Mouse (Mus musculus) heart, postnatal 10 days (tissue): Measurements from ENCODE around the gene Aig1. TPM values are rescaled to one million over a fixed set of nuclear protein-coding genes. Genes with fewer than 3 reads are reported as not detected.

Experiments used
- DNase-seq, 2 experiments: peaks; one replicate each; pipeline ENCODE4 v3.0.0; 2021
- intact Hi-C: fragments of 180-260 bp; cut with DNase I; formaldehyde crosslinking; loops from one replicate; pipeline ENCODE4 v1.15.1; 2025
- total RNA-seq, 2 experiments: library from RNA; stranded (reverse); gene quantifications; 2 replicates each; pipeline ENCODE4 v1.2.3; 2021

Aig1 gene
- total RNA-seq, 2 experiments from 2014 or later = 64.1 to 71.8 TPM

- intact Hi-C loops = no loop called here
- no peak for DNase-seq
These were observed 13.7 kb downstream of the Aig1 start for GRCm38 (mm10) chr10:13855111-13855510.

- intact Hi-C loops = no loop called here
- no peak for DNase-seq
These were observed 18.7 kb downstream of the Aig1 start for GRCm38 (mm10) chr10:13850071-13850470.

GRCm38 (mm10) chr10:13849205-13849604 is 19.6 kb downstream of the Aig1 start:
- DNase-seq = no peak
- intact Hi-C loops = no loop called here

GRCm38 (mm10) chr10:13844864-13845263 is 23.9 kb downstream of the Aig1 start:
- intact Hi-C loops = no loop called here
- no peak for DNase-seq

GRCm38 (mm10) chr10:13843746-13844145 is 25.0 kb downstream of the Aig1 start:
- no peak for DNase-seq

GRCm38 (mm10) chr10:13842855-13843254 is 25.9 kb downstream of the Aig1 start:
- DNase-seq = peak; percentile 79 to 84
- intact Hi-C loops = no loop called here

More at GRCm38 (mm10) chr10:13843746-13844145, 25.0 kb downstream of the Aig1 start:
- intact Hi-C loops = no loop called here

GRCm38 (mm10) chr10:13838511-13839126 is 30.2 kb downstream of the Aig1 start:
- DNase-seq = no peak
- intact Hi-C loops = no loop called here

GRCm38 (mm10) chr10:13837709-13838456 is 30.9 kb downstream of the Aig1 start:
- DNase-seq = no peak
- intact Hi-C loops = no loop called here

- no peak for DNase-seq
- intact Hi-C loops = no loop called here
These were observed 31.8 kb downstream of the Aig1 start for GRCm38 (mm10) chr10:13836956-13837355.

GRCm38 (mm10) chr10:13835737-13836475 is 32.9 kb downstream of the Aig1 start:
- no peak for DNase-seq
- intact Hi-C loops = no loop called here

- intact Hi-C loops = no loop called here
- peak in 1 of 2 experiments; percentile 26 for DNase-seq
These were observed 34.7 kb downstream of the Aig1 start for GRCm38 (mm10) chr10:13834056-13834455.

GRCm38 (mm10) chr10:13833066-13833566 is 35.7 kb downstream of the Aig1 start:
- intact Hi-C loops = no loop called here
- DNase-seq = no peak

- DNase-seq = peak; percentile 60 to 61
- intact Hi-C loops = no loop called here
These were observed 36.2 kb downstream of the Aig1 start for GRCm38 (mm10) chr10:13832546-13833033.

GRCm38 (mm10) chr10:13827150-13827549 is 41.6 kb downstream of the Aig1 start:
- intact Hi-C loops = no loop called here
- no peak for DNase-seq

GRCm38 (mm10) chr10:13813591-13813990 is 55.2 kb downstream of the Aig1 start:
- intact Hi-C loops = no loop called here
- no peak for DNase-seq

- peak; percentile 34 to 50 for DNase-seq
- intact Hi-C loops = loop anchor here (5.0 kb wide), 1 partner anchor 546 kb away; no protein-coding TSS in a partner anchor
These were observed 60.5 kb downstream of the Aig1 start for GRCm38 (mm10) chr10:13808291-13808690.

- intact Hi-C loops = loop anchor here (5.0 kb wide), 1 partner anchor 545 kb away; no protein-coding TSS in a partner anchor
- DNase-seq = no peak
These were observed 62.0 kb downstream of the Aig1 start for GRCm38 (mm10) chr10:13806806-13807205.

- intact Hi-C loops = no loop called here
- no peak for DNase-seq
These were observed 67.5 kb downstream of the Aig1 start for GRCm38 (mm10) chr10:13801296-13801695.

GRCm38 (mm10) chr10:13793458-13793857 is 75.3 kb downstream of the Aig1 start:
- intact Hi-C loops = no loop called here
- DNase-seq = no peak

- DNase-seq = no peak
- intact Hi-C loops = no loop called here
These were observed 76.0 kb downstream of the Aig1 start for GRCm38 (mm10) chr10:13792788-13793187.

GRCm38 (mm10) chr10:13789604-13790003 is 79.2 kb downstream of the Aig1 start:
- intact Hi-C loops = no loop called here
- no peak for DNase-seq
